ENCODE assay signal across 13 mouse cellular contexts in genomic region chr19:47248906-47249568, GRCm38 (mm10).
DNase-seq lines count a peak whose midpoint lies in the region; ATAC-seq and TF ChIP-seq lines count a peak whose summit lies in the region.
"Had no signal": no experiment of that assay in that cellular context is flagged by ENCODE, and none has a peak within 500 bp of the region (broad histone marks: within the 10 kb centered on the region; RNA-seq: fewer than 3 reads in every experiment).

No protein-coding gene starts in this region.

- peak overlapping the region; percentile 18; the same call in 1 of the 2 replicates for H3K27ac ChIP-seq in cerebellum, adult 2 months (ENCODE audit: insufficient read depth, low read length)
- H3K27ac ChIP-seq in neural tube, embryonic 11.5 days (ENCODE audit: low read depth, low read length), result 0 out of 2 replicates have a peak overlapping the region, but pooled peaks have one; percentile 17
- H3K27ac ChIP-seq in kidney, embryonic 15.5 days, result peak overlapping the region; percentile 10; the same call in 1 of the 2 replicates
- H3K27ac ChIP-seq in forebrain, postnatal 0 days (ENCODE audit: low read depth, low read length), result no peak overlapping the region
- H3K27ac ChIP-seq: heart, embryonic 15.5 days; macrophage; neural tube, embryonic 13.5 days had no signal

- peaks cover 41% of the 10 kb centered on the region for H3K4me1 ChIP-seq in cerebellum, adult 2 months (ENCODE audit: control insufficient read depth, insufficient read depth, low read length)
- H3K4me1 ChIP-seq in neural tube, embryonic 11.5 days (ENCODE audit: control insufficient read depth, insufficient read depth, low read length), result no peaks in the 10 kb centered on the region; the same call in 1 of the 2 replicates
- peaks cover 34% of the 10 kb centered on the region for H3K4me1 ChIP-seq in kidney, embryonic 15.5 days
- H3K4me1 ChIP-seq in forebrain, postnatal 0 days (ENCODE audit: insufficient read depth), result no peaks in the 10 kb centered on the region

- H3K27me3 ChIP-seq in cerebellum, adult 2 months (ENCODE audit: control insufficient read depth, insufficient read depth, low read length), result no peaks in the 10 kb centered on the region
- peaks cover 23% of the 10 kb centered on the region for H3K27me3 ChIP-seq in neural tube, embryonic 11.5 days (ENCODE audit: control insufficient read depth, insufficient read depth, low read length)
- peaks cover 36% of the 10 kb centered on the region for H3K27me3 ChIP-seq in kidney, embryonic 15.5 days
- peaks cover 24% of the 10 kb centered on the region for H3K27me3 ChIP-seq in forebrain, postnatal 0 days (ENCODE audit: insufficient read depth, low read length)

- ATAC-seq in neural tube, embryonic 11.5 days (ENCODE audit: insufficient read depth, low FRiP score, low TSS enrichment), result no peak
- ATAC-seq in kidney, embryonic 15.5 days (replicated peaks; ENCODE audit: low FRiP score), result no peak
- no peak for ATAC-seq in forebrain, postnatal 0 days
- ATAC-seq: forebrain, embryonic 16.5 days had no signal

- H3K9ac ChIP-seq in neural tube, embryonic 11.5 days (ENCODE audit: low read length), result no peak overlapping the region
- no peak overlapping the region for H3K9ac ChIP-seq in kidney, embryonic 15.5 days
- no peak overlapping the region for H3K9ac ChIP-seq in forebrain, postnatal 0 days
- H3K9ac ChIP-seq: heart, embryonic 15.5 days; neural tube, embryonic 13.5 days had no signal

- DNase-seq in cerebellum, adult 2 months, result peak in 1 of 2 experiments; percentile 61
- DNase-seq in cerebellum, postnatal 4 days (ENCODE audit: low spot score in 2 of 2), result no peak
- no peak for DNase-seq in neural tube, embryonic 11.5 days (ENCODE audit: low spot score)
- DNase-seq in neural tube, embryonic 10.5 days (ENCODE audit: extremely low spot score, low spot score), result no peak
- no peak for DNase-seq in right cerebral cortex, postnatal 14 days
- no peak for DNase-seq in right cerebral cortex, postnatal 4 days
- DNase-seq in forebrain, postnatal 0 days, result no peak
- DNase-seq: liver had no signal

- H3K4me3 ChIP-seq in cerebellum, adult 2 months (replicated peaks; ENCODE audit: insufficient read depth, low read depth, low read length), result no peak overlapping the region
- H3K4me3 ChIP-seq in neural tube, embryonic 11.5 days (ENCODE audit: low read depth, low read length), result no peak overlapping the region
- H3K4me3 ChIP-seq in kidney, embryonic 15.5 days (replicated peaks), result no peak overlapping the region
- H3K4me3 ChIP-seq in forebrain, postnatal 0 days (ENCODE audit: low read depth, low read length), result no peak overlapping the region
- H3K4me3 ChIP-seq: heart, embryonic 15.5 days; neural tube, embryonic 13.5 days had no signal

- H3K36me3 ChIP-seq in neural tube, embryonic 11.5 days (ENCODE audit: control insufficient read depth, insufficient read depth, low read length), result no peaks in the 10 kb centered on the region
- no peaks in the 10 kb centered on the region for H3K36me3 ChIP-seq in kidney, embryonic 15.5 days
- no peaks in the 10 kb centered on the region for H3K36me3 ChIP-seq in forebrain, postnatal 0 days (ENCODE audit: insufficient read depth)
- H3K36me3 ChIP-seq: heart, embryonic 15.5 days; neural tube, embryonic 13.5 days had no signal

- H3K9me3 ChIP-seq in neural tube, embryonic 11.5 days (ENCODE audit: control insufficient read depth, low read length), result no peaks in the 10 kb centered on the region
- no peaks in the 10 kb centered on the region for H3K9me3 ChIP-seq in kidney, embryonic 15.5 days (replicated peaks)
- H3K9me3 ChIP-seq in forebrain, postnatal 0 days (ENCODE audit: low read length), result no peaks in the 10 kb centered on the region
- H3K9me3 ChIP-seq: heart, embryonic 15.5 days; neural tube, embryonic 13.5 days had no signal

- no peak for TF ChIP-seq POLR2A in cerebellum, adult 2 months (IDR thresholded peaks at IDR 0.05; ENCODE audit: borderline replicate concordance, insufficient read depth, low read length)

- no peak overlapping the region for H3K4me2 ChIP-seq in neural tube, embryonic 11.5 days (ENCODE audit: low read depth)
- H3K4me2 ChIP-seq in kidney, embryonic 15.5 days, result no peak overlapping the region
- no peak overlapping the region for H3K4me2 ChIP-seq in forebrain, postnatal 0 days (ENCODE audit: low read depth)
- H3K4me2 ChIP-seq: heart, embryonic 15.5 days; neural tube, embryonic 13.5 days had no signal

- TF ChIP-seq CTCF in cerebellum, adult 2 months (IDR thresholded peaks at IDR 0.05; ENCODE audit: borderline replicate concordance, insufficient read depth, low read depth, low read length), result no peak
- TF ChIP-seq CTCF in forebrain, postnatal 0 days (IDR thresholded peaks at IDR 0.05; ENCODE audit: low read depth), result no peak

- 39% methylated on average over 16 of the region's 16 CpGs for WGBS in cerebellum, adult 2 months
- WGBS in neural tube, embryonic 11.5 days, result 57% methylated on average over 16 of the region's 16 CpGs
- WGBS in kidney, embryonic 15.5 days, result 45% methylated on average over 16 of the region's 16 CpGs
- WGBS in forebrain, postnatal 0 days, result 69% methylated on average over 16 of the region's 16 CpGs
